Mouse (Mus musculus) cerebellum, adult 2 months (tissue): ENCODE data around the gene Klhdc7a.

Source experiments
- CTCF ChIP-seq: fragments of 200-500 bp; IDR thresholded peaks from 2 replicates; pipeline ENCODE4 v1.5.1; 2011; ENCODE audit warnings: low read depth, mild to moderate bottlenecking, control low read depth, low read length, moderate library complexity, borderline replicate concordance; ENCODE audit not compliant: insufficient read depth
- POLR2A ChIP-seq: fragments of 200-500 bp; IDR thresholded peaks from 2 replicates; pipeline ENCODE4 v1.6.1; 2011; ENCODE audit warnings: low read length, control low read depth, borderline replicate concordance; ENCODE audit not compliant: insufficient read depth

DNA sequence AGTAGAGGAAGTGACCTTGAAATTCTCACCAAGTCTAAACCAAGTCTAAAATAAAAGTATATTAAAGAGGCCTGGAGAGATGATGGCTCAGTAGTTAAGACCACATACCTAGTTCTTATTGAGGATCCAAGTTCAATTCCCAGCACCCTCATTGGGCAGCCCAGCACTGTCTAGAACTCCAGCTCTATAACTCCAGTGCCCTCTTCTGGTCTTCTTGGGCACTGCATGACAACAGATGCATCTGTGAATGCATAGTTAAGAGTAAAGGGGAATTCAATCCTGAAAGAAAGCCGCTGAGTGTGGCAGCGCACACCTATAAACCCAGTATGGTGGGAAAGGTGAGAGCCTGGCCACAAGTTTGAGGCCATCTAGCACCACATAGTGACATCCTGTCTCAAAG lies 20.5 kb downstream of the Klhdc7a start:
- no peak for TF ChIP-seq CTCF
- no peak for TF ChIP-seq POLR2A
